Mouse (Mus musculus): ENCODE measurements around the gene Rassf2.

The Rassf2 gene

GRCm38 (mm10) chr2:131954835-131955234 is 75.2 kb downstream of the Rassf2 start:
- peak; percentile 70 for DNase-seq (ENCODE audit: low read depth, low spot score)

GRCm38 (mm10) chr2:131953711-131954110 is 76.3 kb downstream of the Rassf2 start:
- DNase-seq (ENCODE audit: low read depth, low spot score): no peak

- peak; percentile 45 for DNase-seq (ENCODE audit: low read depth, low spot score)
Measured at GRCm38 (mm10) chr2:131952961-131953538, 77.0 kb downstream of the Rassf2 start.

- no peak for DNase-seq (ENCODE audit: low read depth, low spot score)
Measured at GRCm38 (mm10) chr2:131952456-131952855, 77.6 kb downstream of the Rassf2 start.

GRCm38 (mm10) chr2:131950598-131951095 is 79.4 kb downstream of the Rassf2 start, which contains the start of gene Prnd:
Gene Prnd, plus strand, starts transcription at chr2:131950861.
- peak; percentile 71 for DNase-seq (ENCODE audit: low read depth, low spot score)

- DNase-seq (ENCODE audit: low read depth, low spot score): peak; percentile 59
Measured at GRCm38 (mm10) chr2:131949767-131950597, 80.1 kb downstream of the Rassf2 start.

GRCm38 (mm10) chr2:131948916-131949639 is 81.0 kb downstream of the Rassf2 start:
- no peak for DNase-seq (ENCODE audit: low read depth, low spot score)

- DNase-seq (ENCODE audit: low read depth, low spot score): no peak
Measured at GRCm38 (mm10) chr2:131948156-131948555, 81.9 kb downstream of the Rassf2 start.

GRCm38 (mm10) chr2:131946351-131946750 is 83.7 kb downstream of the Rassf2 start:
- DNase-seq (ENCODE audit: low read depth, low spot score): no peak

- DNase-seq (ENCODE audit: low read depth, low spot score): no peak
Measured at GRCm38 (mm10) chr2:131945765-131946164, 84.3 kb downstream of the Rassf2 start.

GRCm38 (mm10) chr2:131945225-131945624 is 84.8 kb downstream of the Rassf2 start:
- DNase-seq (ENCODE audit: low read depth, low spot score): no peak

- no peak for DNase-seq (ENCODE audit: low read depth, low spot score)
Measured at GRCm38 (mm10) chr2:131944370-131944769, 85.7 kb downstream of the Rassf2 start.

- no peak for DNase-seq (ENCODE audit: low read depth, low spot score)
Measured at GRCm38 (mm10) chr2:131941501-131941900, 88.6 kb downstream of the Rassf2 start.

- no peak for DNase-seq (ENCODE audit: low read depth, low spot score)
Measured at GRCm38 (mm10) chr2:131940506-131940905, 89.6 kb downstream of the Rassf2 start.

Data from ZHBTc4 (cell line).